Mouse (Mus musculus): Measurements from ENCODE around the gene Ccnb3. TPM values are rescaled to one million over a fixed set of nuclear protein-coding genes. Genes with fewer than 3 reads are reported as not detected.
"Not testable (repeated sequence)": the region's sequence is repeated elsewhere in the genome, so short reads cannot be mapped to it uniquely, and the experiment has no call there.

Gene Ccnb3
- not detected for polyA plus RNA-seq (2017; shearing (Covaris generic))

GRCm38 (mm10) chrX:7041519-7041918 lies at the start of gene Ccnb3:
Ccnb3 (minus strand) TSS chrX:7041619.
- no peak for ATAC-seq

GRCm38 (mm10) chrX:7090323-7090722 lies 48.9 kb upstream of the Ccnb3 start:
- ATAC-seq: no peak

- no peak for ATAC-seq
These were observed 44.5 kb upstream of the Ccnb3 start for GRCm38 (mm10) chrX:7085878-7086277.

GRCm38 (mm10) chrX:7079820-7080429 lies 38.5 kb upstream of the Ccnb3 start:
- no peak for ATAC-seq

DNA sequence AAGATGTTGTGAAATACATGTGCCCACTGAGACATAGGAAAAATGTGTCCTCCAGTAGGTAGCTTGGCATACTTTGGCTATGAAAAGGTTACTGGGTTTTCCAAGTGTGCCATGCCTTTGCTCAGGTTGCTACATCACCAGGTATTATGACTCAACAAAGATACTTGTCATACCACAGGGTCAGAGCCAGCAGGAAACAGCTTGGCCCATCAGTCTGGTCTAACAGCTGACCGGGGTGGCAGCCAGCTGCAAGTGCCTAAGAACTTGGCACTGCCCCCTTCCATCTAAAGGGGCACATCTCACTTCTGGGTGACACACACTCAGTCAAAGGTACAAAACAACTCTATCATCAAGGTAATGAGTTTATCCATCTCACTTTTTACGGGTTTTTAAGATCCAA lies 26.6 kb upstream of the Ccnb3 start:
- no peak for ATAC-seq

DNA sequence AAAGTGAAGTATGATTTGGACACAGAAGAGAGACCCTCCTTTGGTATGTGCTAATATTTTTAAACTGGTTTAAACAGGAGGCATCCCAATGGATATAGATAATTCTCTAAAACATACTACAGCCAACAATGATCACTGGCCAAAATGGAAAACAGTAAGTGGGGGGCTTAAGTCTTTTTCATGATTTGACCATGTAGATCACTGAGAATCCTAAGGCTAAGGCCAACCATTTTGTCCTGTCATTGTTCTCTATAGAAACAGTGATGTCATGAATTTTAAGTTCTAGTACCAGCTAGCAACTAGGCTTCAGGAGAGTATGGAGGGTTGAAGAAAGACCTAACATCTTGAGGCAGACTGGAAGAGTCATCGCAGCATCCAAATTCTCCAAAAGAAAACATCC lies 25.8 kb upstream of the Ccnb3 start, which contains the start of gene Akap4:
Gene Akap4 (plus strand): TSS at position 301 of the 400 bp plus-strand sequence.
- no peak for ATAC-seq

DNA sequence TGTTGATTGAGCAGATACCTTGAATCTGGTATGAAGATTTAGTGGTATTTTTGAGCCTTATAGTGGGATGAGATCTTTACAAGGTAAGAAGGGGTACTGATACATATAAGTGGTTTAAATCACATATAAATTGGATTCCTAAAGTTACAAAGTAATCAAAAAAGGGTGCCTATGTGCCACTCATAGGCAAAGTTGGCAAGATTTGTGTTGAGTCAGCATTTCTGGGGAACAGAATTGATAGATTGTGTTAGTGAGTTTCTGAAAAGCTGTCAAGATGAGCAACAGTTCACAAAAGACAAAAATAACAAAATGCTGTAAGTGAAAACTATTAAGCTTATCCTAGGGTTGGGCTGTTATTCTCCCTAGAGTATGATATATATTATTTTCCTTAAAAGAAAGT lies 22.7 kb upstream of the Ccnb3 start:
- no peak for ATAC-seq

DNA sequence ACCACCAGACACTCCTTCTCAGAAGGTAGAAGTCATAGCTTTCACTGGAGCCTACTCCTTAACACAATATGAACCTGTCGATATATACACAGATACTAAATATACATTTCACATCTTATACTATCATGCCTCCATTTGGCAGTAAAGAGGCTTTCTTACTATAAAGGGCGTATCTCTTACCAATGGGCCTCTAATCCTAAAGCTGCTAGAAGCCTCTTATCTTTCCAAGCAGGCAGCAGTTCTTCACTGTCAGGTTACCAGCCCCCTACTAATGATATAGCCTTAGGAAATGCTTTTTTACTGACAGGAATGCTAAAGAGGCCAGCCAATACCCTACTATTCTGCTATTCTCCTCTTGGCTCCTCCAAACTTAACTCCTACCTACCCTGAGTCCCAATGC lies 16.2 kb upstream of the Ccnb3 start:
- ATAC-seq: no peak

GRCm38 (mm10) chrX:7057056-7057455 lies 15.6 kb upstream of the Ccnb3 start:
- ATAC-seq: no peak

GRCm38 (mm10) chrX:6983916-6984315 lies 57.5 kb downstream of the Ccnb3 start:
- ATAC-seq: not testable (repeated sequence)

DNA sequence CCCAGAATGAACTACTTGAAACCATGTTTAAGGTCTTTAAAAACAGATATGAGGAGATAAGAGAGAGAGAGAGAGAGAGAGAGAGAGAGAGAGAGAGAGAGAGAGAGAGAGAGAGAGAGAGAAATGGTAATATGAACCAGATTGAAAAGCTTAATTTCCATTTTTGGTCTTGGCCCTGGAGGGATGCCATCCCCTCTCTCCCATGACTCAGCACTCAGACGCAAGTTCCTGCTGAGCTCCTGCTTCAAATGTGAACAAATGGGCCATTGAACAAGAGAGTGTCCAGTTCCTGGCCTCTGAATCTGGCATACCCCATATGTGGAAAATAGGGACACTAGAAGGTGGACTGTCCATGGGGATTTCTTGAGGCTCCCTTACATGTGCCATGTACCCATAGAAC lies 69.5 kb downstream of the Ccnb3 start:
- ATAC-seq: no peak

GRCm38 (mm10) chrX:6968598-6968997 lies 72.8 kb downstream of the Ccnb3 start:
- ATAC-seq: no peak

Other genes starting within 250 kb of the Ccnb3 start
- not detected for gene Akap4, start 25.9 kb upstream of the Ccnb3 start, polyA plus RNA-seq (2017; shearing (Covaris generic))

Measured in CD4-positive, CD25-positive, alpha-beta regulatory T cell, adult 4 months (primary cell).